Mouse (Mus musculus): Measurements from ENCODE around the gene Cldn3. TPM values are rescaled to one million over a fixed set of nuclear protein-coding genes. Genes with fewer than 3 reads are reported as not detected.
A peak's percentile ranks its signal among the peaks of the same experiment; 100 is the strongest.

The Cldn3 gene
- polyA plus RNA-seq, 1 experiment from 2014 or later, result 13.0 TPM

GRCm38 (mm10) chr5:135009590-135010319, 23.7 kb downstream of the Cldn3 start:
- WGBS, result under 1% methylated on average over 37 of the region's 37 CpGs
- peak; percentile 83 for ATAC-seq
- H3K9me3 ChIP-seq (ENCODE audit: control insufficient read depth, low read length), result no peaks in the 10 kb centered on the region

GRCm38 (mm10) chr5:135010320-135010709, 24.3 kb downstream of the Cldn3 start:
- H3K4me3 ChIP-seq (replicated peaks; ENCODE audit: low read length), result peak overlapping the region; percentile 80
- peak overlapping the region; percentile 76 for H3K9ac ChIP-seq (replicated peaks; ENCODE audit: low read depth, low read length)
- WGBS, result 54% methylated on average over 7 of the region's 7 CpGs
- 0 out of 2 replicates have a peak, but pooled peaks cover 2% of the 10 kb centered on the region for H3K27me3 ChIP-seq (replicated peaks; ENCODE audit: control insufficient read depth, insufficient read depth, low read length)
- H3K4me1 ChIP-seq (replicated peaks; ENCODE audit: control insufficient read depth, insufficient read depth, low read length), result peaks cover 21% of the 10 kb centered on the region
- H3K4me2 ChIP-seq (ENCODE audit: low read length), result peak overlapping the region; percentile 56
- no peak for ATAC-seq
- H3K9me3 ChIP-seq (ENCODE audit: control insufficient read depth, low read length), result no peaks in the 10 kb centered on the region
- peak overlapping the region; percentile 99 for H3K27ac ChIP-seq (ENCODE audit: low read length)
- no peaks in the 10 kb centered on the region for H3K36me3 ChIP-seq (ENCODE audit: control insufficient read depth, insufficient read depth)

More at GRCm38 (mm10) chr5:135009590-135010319, 23.7 kb downstream of the Cldn3 start:
- Histone ChIP-seq H3K9ac (replicated peaks; ENCODE audit: low read depth, low read length) (peak overlapping the region; percentile 76), H3K4me3 (replicated peaks; ENCODE audit: low read length) (peak overlapping the region; percentile 80), H3K27ac (ENCODE audit: low read length) (peak overlapping the region; percentile 99), H3K4me2 (ENCODE audit: low read length) (peak overlapping the region; percentile 56), H3K4me1 (replicated peaks; ENCODE audit: control insufficient read depth, insufficient read depth, low read length) (peaks cover 19% of the 10 kb centered on the region), H3K27me3 (replicated peaks; ENCODE audit: control insufficient read depth, insufficient read depth, low read length) (0 out of 2 replicates have a peak, but pooled peaks cover 2% of the 10 kb centered on the region), H3K36me3 (ENCODE audit: control insufficient read depth, insufficient read depth) (no peaks in the 10 kb centered on the region)

GRCm38 (mm10) chr5:135010841-135011743, 25.1 kb downstream of the Cldn3 start:
- ATAC-seq, result no peak
- WGBS, result 77% methylated on average over 25 of the region's 25 CpGs
- Histone ChIP-seq H3K36me3 (ENCODE audit: control insufficient read depth, insufficient read depth) (no peaks in the 10 kb centered on the region), H3K9ac (replicated peaks; ENCODE audit: low read depth, low read length) (no peak overlapping the region; the same call in 1 of the 2 replicates), H3K27ac (ENCODE audit: low read length) (no peak overlapping the region), H3K9me3 (ENCODE audit: control insufficient read depth, low read length) (no peaks in the 10 kb centered on the region), H3K27me3 (replicated peaks; ENCODE audit: control insufficient read depth, insufficient read depth, low read length) (no peaks in the 10 kb centered on the region), H3K4me1 (replicated peaks; ENCODE audit: control insufficient read depth, insufficient read depth, low read length) (peaks cover 25% of the 10 kb centered on the region), H3K4me2 (ENCODE audit: low read length) (no peak overlapping the region), H3K4me3 (replicated peaks; ENCODE audit: low read length) (no peak overlapping the region)

GRCm38 (mm10) chr5:135011809-135012613, 26.0 kb downstream of the Cldn3 start:
- Histone ChIP-seq H3K9me3 (ENCODE audit: control insufficient read depth, low read length) (no peaks in the 10 kb centered on the region), H3K36me3 (ENCODE audit: control insufficient read depth, insufficient read depth) (no peaks in the 10 kb centered on the region), H3K4me2 (ENCODE audit: low read length) (no peak overlapping the region), H3K4me3 (replicated peaks; ENCODE audit: low read length) (no peak overlapping the region), H3K4me1 (replicated peaks; ENCODE audit: control insufficient read depth, insufficient read depth, low read length) (peaks cover 25% of the 10 kb centered on the region), H3K9ac (replicated peaks; ENCODE audit: low read depth, low read length) (peak overlapping the region; percentile 11; the same call in 1 of the 2 replicates), H3K27ac (ENCODE audit: low read length) (no peak overlapping the region), H3K27me3 (replicated peaks; ENCODE audit: control insufficient read depth, insufficient read depth, low read length) (no peaks in the 10 kb centered on the region)
- ATAC-seq, result no peak
- 33% methylated on average over 26 of the region's 26 CpGs for WGBS

- no peak overlapping the region for H3K4me3 ChIP-seq (replicated peaks; ENCODE audit: low read length)
- no peak overlapping the region for H3K4me2 ChIP-seq (ENCODE audit: low read length)
- H3K27ac ChIP-seq (ENCODE audit: low read length), result no peak overlapping the region
Measured at GRCm38 (mm10) chr5:135012671-135013441, 26.8 kb downstream of the Cldn3 start.

GRCm38 (mm10) chr5:135015497-135015896, 29.5 kb downstream of the Cldn3 start:
- no peak overlapping the region for H3K27ac ChIP-seq (ENCODE audit: low read length)

More at GRCm38 (mm10) chr5:135012671-135013441, 26.8 kb downstream of the Cldn3 start:
- ATAC-seq, result no peak
- H3K9me3 ChIP-seq (ENCODE audit: control insufficient read depth, low read length), result no peaks in the 10 kb centered on the region
- H3K9ac ChIP-seq (replicated peaks; ENCODE audit: low read depth, low read length), result no peak overlapping the region; the same call in 1 of the 2 replicates
- H3K36me3 ChIP-seq (ENCODE audit: control insufficient read depth, insufficient read depth), result no peaks in the 10 kb centered on the region
- 6% methylated on average over 15 of the region's 16 CpGs for WGBS
- H3K4me1 ChIP-seq (replicated peaks; ENCODE audit: control insufficient read depth, insufficient read depth, low read length), result peaks cover 25% of the 10 kb centered on the region
- no peaks in the 10 kb centered on the region for H3K27me3 ChIP-seq (replicated peaks; ENCODE audit: control insufficient read depth, insufficient read depth, low read length)

GRCm38 (mm10) chr5:135016224-135016759, 30.3 kb downstream of the Cldn3 start:
- Histone ChIP-seq H3K4me1 (replicated peaks; ENCODE audit: control insufficient read depth, insufficient read depth, low read length) (peaks cover 10% of the 10 kb centered on the region), H3K9me3 (ENCODE audit: control insufficient read depth, low read length) (no peaks in the 10 kb centered on the region), H3K27me3 (replicated peaks; ENCODE audit: control insufficient read depth, insufficient read depth, low read length) (no peaks in the 10 kb centered on the region), H3K36me3 (ENCODE audit: control insufficient read depth, insufficient read depth) (no peaks in the 10 kb centered on the region), H3K9ac (replicated peaks; ENCODE audit: low read depth, low read length) (no peak overlapping the region), H3K27ac (ENCODE audit: low read length) (no peak overlapping the region), H3K4me2 (ENCODE audit: low read length) (no peak overlapping the region), H3K4me3 (replicated peaks; ENCODE audit: low read length) (no peak overlapping the region)
- WGBS, result 62% methylated on average over 4 of the region's 4 CpGs
- no peak for ATAC-seq

More at GRCm38 (mm10) chr5:135015497-135015896, 29.5 kb downstream of the Cldn3 start:
- H3K27me3 ChIP-seq (replicated peaks; ENCODE audit: control insufficient read depth, insufficient read depth, low read length), result no peaks in the 10 kb centered on the region
- H3K4me2 ChIP-seq (ENCODE audit: low read length), result no peak overlapping the region
- no peak overlapping the region for H3K4me3 ChIP-seq (replicated peaks; ENCODE audit: low read length)
- no peaks in the 10 kb centered on the region for H3K9me3 ChIP-seq (ENCODE audit: control insufficient read depth, low read length)
- ATAC-seq, result peak; percentile 26
- H3K9ac ChIP-seq (replicated peaks; ENCODE audit: low read depth, low read length), result no peak overlapping the region
- H3K4me1 ChIP-seq (replicated peaks; ENCODE audit: control insufficient read depth, insufficient read depth, low read length), result peaks cover 16% of the 10 kb centered on the region
- no peaks in the 10 kb centered on the region for H3K36me3 ChIP-seq (ENCODE audit: control insufficient read depth, insufficient read depth)
- 12% methylated on average over 7 of the region's 7 CpGs for WGBS

GRCm38 (mm10) chr5:135021814-135022213, 35.8 kb downstream of the Cldn3 start:
- H3K27ac ChIP-seq (ENCODE audit: low read length), result no peak overlapping the region
- WGBS, result 34% methylated on average over 6 of the region's 6 CpGs
- peaks cover 21% of the 10 kb centered on the region for H3K4me1 ChIP-seq (replicated peaks; ENCODE audit: control insufficient read depth, insufficient read depth, low read length)
- H3K9me3 ChIP-seq (ENCODE audit: control insufficient read depth, low read length), result no peaks in the 10 kb centered on the region
- no peaks in the 10 kb centered on the region for H3K36me3 ChIP-seq (ENCODE audit: control insufficient read depth, insufficient read depth)
- no peak overlapping the region for H3K4me3 ChIP-seq (replicated peaks; ENCODE audit: low read length)
- no peaks in the 10 kb centered on the region for H3K27me3 ChIP-seq (replicated peaks; ENCODE audit: control insufficient read depth, insufficient read depth, low read length)
- no peak overlapping the region for H3K4me2 ChIP-seq (ENCODE audit: low read length)
- peak; percentile 27; the same call in 1 of the 2 replicates for ATAC-seq
- H3K9ac ChIP-seq (replicated peaks; ENCODE audit: low read depth, low read length), result no peak overlapping the region
